Mouse (Mus musculus): ENCODE data around the gene Cdc42ep1.
A peak's percentile ranks its signal among the peaks of the same experiment; 100 is the strongest.

Gene Cdc42ep1

GRCm38 (mm10) chr15:78850059-78850824 lies 7.8 kb downstream of the Cdc42ep1 start:
- no peak for DNase-seq (ENCODE audit: low spot score)

DNA sequence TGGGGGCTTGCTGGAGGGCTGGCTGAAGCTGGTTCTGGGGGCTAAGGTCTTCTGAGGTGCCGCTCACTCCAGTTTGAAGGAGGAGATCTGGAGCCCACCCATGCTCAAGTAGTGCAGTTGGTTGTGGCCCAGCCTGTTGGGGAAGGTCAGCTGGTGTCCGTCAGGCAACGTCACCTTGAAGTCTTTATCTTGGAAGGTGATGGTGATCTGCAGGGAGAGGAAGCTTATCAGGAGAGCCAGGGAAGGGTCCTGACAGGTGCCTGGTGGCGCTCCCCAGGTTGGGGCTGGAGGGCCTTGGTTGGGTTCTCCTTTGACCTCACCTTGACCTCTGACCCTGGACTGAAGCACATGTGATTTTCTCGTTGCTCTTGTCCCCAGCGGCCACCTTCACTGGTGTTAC lies 8.5 kb downstream of the Cdc42ep1 start:
- no peak for DNase-seq (ENCODE audit: low spot score)

DNA sequence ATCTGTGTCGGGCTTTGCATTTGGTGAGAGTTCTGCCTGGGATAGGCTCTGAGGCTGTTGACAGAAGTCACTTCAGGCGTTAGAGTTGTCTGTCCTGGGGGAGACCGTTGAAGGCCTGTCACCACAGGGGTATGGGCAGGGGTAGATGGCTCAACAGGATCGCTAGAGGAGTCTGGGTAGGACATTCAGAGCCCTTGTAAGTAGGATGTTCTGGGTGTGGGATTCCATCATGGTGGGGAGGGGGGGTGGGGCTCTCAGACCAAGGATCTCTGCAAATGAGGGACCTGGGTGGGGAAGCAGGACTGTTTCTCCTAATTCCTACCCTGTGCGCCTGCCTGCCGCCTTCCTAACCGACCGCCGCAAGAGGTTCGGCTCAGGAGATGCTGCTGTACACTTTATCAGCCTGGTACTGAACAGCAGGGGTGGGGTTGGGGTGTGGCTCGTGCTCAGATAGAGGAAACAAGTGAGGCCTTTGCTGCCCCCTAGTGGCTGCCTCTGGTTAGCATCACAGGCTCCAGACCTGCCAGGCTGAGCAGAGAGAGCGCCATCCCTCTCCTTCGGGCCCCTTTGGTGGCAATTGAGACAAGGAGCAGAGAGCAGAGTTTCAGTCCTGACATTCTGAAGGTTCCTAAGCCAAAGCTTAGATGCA lies 9.2 kb downstream of the Cdc42ep1 start:
- peak; percentile 80 for DNase-seq (ENCODE audit: low spot score)

DNA sequence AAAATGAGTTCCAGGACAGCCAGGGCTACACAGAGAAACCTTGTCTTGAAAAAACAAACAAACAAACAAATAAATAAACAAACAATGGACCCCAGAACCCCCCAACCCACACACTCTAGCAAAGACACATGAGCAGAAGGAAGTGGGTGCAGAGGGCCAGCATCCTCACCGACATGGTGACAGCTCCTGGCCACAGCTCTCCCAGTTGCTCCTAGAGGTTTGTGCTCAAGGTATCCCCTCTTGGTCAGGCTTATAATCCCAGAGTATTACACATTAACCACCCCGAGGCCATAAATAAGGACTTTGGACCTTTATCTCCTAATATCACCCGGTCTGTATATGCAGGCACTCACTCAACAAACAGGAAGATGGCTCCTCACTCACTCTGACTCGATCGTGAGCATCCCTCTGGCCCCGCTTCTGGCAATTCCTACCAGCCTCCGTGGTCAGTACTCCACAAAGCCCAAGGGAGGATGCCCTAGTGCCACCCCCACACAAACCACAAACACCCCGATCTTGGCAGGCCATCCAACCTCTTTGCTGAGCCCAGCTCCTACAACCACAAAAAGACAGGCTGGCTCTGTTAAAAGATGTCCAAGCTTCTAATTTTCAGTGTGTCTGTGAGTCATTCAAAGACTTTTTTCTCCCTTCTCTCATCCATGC lies 13.0 kb downstream of the Cdc42ep1 start, which contains the start of gene Lgals2:
Lgals2 (minus strand) TSS at position 227 of the 663 bp plus-strand sequence.
- no peak for DNase-seq (ENCODE audit: low spot score)

GRCm38 (mm10) chr15:78857009-78857408 lies 14.6 kb downstream of the Cdc42ep1 start:
- DNase-seq (ENCODE audit: low spot score), result no peak

GRCm38 (mm10) chr15:78859311-78859710 lies 16.9 kb downstream of the Cdc42ep1 start:
- DNase-seq (ENCODE audit: low spot score), result no peak

GRCm38 (mm10) chr15:78859714-78860113 lies 17.3 kb downstream of the Cdc42ep1 start:
- DNase-seq (ENCODE audit: low spot score), result no peak

- no peak for DNase-seq (ENCODE audit: low spot score)
These were observed 19.9 kb downstream of the Cdc42ep1 start for GRCm38 (mm10) chr15:78862280-78862679.

DNA sequence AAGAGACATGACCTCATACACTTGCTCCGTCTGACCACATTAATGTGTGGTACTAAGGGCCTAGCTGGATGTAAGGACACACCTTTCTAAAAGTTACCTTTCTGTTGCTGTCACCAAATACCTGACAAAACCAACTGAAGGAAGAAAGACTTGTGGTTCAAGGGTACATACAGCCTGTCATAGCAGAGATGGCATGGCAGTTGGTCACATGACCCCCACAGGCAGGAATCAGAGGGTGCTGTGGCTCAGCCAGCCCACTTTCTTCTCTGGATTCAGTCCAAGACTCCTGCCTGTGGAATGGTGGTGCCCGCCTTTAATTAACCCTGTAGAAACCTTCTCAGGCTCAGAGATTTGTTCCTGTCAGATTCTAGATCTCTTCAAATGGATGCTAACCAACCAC lies 20.7 kb downstream of the Cdc42ep1 start:
- DNase-seq (ENCODE audit: low spot score), result no peak

DNA sequence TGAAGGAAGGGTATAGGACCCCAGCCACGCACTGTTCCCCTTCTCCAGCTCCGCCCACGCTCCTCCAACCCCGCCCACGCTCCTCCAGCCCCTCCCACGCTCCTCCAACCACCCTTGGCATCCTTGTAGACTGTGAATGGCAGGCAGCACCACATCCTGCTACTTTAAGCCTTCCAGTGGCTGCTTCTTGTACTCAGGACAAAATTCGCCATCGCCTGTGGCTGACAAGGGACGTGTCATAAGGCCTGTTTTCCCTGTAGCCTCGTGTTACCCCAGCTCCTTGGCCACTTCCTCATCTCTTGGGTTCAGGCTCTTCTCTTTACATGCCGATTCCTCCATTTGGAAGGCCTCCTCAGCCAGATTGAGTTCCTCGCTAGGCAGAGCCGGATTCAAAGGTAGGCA lies 21.4 kb downstream of the Cdc42ep1 start:
- DNase-seq (ENCODE audit: low spot score), result peak; percentile 57

- no peak for DNase-seq (ENCODE audit: low spot score)
These were observed 26.0 kb downstream of the Cdc42ep1 start for GRCm38 (mm10) chr15:78868398-78868797.

- no peak for DNase-seq (ENCODE audit: low spot score)
These were observed 26.4 kb downstream of the Cdc42ep1 start for GRCm38 (mm10) chr15:78868826-78869233.

- DNase-seq (ENCODE audit: low spot score), result no peak
These were observed 27.4 kb downstream of the Cdc42ep1 start for GRCm38 (mm10) chr15:78869775-78870174.

DNA sequence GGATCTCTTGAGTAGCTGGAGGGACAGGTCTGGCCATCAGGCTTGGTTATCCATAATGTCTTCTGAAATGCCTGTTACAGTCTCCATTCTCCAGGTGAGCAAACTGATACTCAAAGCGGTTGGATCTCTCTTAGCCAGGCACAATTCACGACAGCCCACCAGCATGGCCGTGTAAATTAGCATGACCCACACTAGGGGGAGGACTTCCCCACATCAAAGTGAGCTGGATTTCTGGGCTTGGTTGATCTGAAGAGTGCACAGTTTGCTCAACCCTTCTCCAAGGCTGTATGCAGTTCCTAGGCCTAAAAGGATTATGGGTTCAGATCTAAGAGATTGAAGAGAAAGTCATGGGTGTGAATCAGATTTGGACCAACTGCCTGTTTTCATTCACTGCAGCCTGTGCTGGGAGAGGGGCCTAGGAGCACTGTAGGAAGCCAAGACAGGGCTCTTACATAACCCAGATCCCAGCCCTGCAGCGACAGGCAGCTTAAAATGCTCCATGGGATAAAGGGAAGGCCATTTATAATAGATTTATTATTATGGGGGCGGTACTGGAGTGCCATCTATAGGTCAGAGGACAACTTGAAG lies 29.7 kb downstream of the Cdc42ep1 start:
- DNase-seq (ENCODE audit: low spot score), result no peak

- DNase-seq (ENCODE audit: low spot score), result no peak
These were observed 31.5 kb downstream of the Cdc42ep1 start for GRCm38 (mm10) chr15:78873803-78874435.

- no peak for DNase-seq (ENCODE audit: low spot score)
These were observed 32.6 kb downstream of the Cdc42ep1 start for GRCm38 (mm10) chr15:78874989-78875388.

GRCm38 (mm10) chr15:78875537-78875936 lies 33.1 kb downstream of the Cdc42ep1 start:
- no peak for DNase-seq (ENCODE audit: low spot score)

- DNase-seq (ENCODE audit: low spot score), result peak; percentile 79
These were observed 33.9 kb downstream of the Cdc42ep1 start for GRCm38 (mm10) chr15:78876258-78876696.

DNA sequence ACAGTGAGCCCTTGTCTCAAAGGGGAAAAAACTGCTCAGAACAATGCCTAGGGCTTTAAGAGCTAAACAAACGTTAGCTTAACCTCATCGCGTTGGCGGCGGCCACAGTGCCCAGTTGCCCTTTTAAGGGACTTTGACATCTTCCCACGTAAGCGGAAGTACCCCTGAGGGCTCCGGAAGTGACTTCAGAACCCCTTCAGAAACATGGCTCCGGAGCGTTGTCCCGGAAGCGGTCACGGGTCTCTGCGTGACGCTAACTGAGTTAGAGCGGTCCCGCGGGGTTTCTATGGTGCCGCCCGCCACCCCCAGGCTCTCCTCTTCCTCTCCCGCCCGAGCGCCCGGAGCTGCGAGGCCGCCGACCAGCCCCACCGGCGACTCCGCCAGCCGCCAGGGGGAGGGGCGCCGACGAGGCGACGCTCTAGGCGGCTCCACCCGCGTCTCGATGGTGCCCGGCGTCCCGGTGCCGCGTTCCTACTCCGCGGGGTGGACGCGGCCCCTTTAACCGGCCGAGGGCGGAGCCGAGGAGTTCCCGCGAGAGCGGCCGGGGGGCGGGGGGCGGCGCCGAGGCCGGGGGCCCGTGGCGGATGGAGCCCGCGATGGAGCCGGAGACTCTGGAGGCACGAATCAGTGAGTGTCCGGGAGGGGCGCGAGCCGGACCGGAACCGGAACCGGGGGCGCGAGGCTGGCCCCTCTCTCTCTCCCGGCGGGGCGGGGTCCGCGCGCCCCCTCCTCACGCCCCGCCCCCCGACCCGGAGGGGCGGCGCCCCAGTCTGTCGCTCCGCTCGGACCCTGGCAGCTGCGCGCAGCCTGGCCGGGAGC lies 34.8 kb downstream of the Cdc42ep1 start, which contains the start of gene Gga1:
Gga1 (plus strand) TSS at position 200 of the 819 bp plus-strand sequence.
- peak; percentile 93 for DNase-seq (ENCODE audit: low spot score)

DNA sequence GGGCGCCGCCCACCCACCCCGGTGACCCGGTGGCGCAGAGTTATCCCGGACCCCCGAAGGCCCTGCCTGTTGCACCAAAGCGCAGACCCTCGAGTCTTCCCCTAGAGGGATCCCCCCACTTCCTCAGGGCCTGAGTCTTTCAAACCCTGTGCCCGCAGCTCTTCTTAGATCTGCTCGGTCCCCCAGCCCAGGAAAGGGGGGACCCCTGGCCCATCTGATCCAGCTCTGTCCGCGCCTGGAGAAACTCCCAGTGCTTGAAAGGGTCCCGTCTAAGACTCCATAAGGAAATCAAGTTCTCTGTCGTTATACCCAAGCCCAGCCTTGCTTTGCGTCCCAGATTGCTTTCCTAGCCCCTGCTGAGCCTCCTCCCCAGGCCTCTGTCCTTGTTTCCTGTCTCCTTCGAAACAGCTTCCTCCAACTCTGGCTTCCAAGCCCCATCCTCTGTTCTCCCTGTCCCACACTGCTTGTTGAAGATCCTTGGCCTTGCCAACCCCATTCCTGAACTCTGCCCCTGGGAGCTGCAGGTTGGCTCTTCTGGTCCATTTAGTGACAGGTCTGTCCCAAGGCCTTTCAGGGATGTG lies 35.5 kb downstream of the Cdc42ep1 start:
- DNase-seq (ENCODE audit: low spot score), result no peak
